Mouse (Mus musculus): ENCODE measurements at regions not wholly inside any gene's neighbourhood (a gene's known extent, or its start where the extent isn't known, plus 50 kb on each side); places are given as distances from the start of the nearest gene placed in this dataset.

GRCm38 (mm10) chr1:177518897-177519513 lies 76.9 kb downstream of the Zbtb18 start:
- TF ChIP-seq REST (IDR thresholded peaks at IDR 0.05; ENCODE audit: insufficient read depth, insufficient read length) = no peak
- TF ChIP-seq POLR2A (IDR thresholded peaks at IDR 0.05; ENCODE audit: insufficient read length, low read depth) = no peak
- TF ChIP-seq MYOG (IDR thresholded peaks at IDR 0.05; ENCODE audit: control insufficient read depth in 1 of 3, insufficient read depth in 1 of 3, insufficient read length in 2 of 3, low read depth in 2 of 3) = no peak
- no peak for TF ChIP-seq MYOD1 (IDR thresholded peaks at IDR 0.05; ENCODE audit: control insufficient read depth in 1 of 3, insufficient read length in 2 of 3, low read depth in 2 of 3)
- no peak for TF ChIP-seq USF1 (IDR thresholded peaks at IDR 0.05; ENCODE audit: low read depth)
- no peak for TF ChIP-seq MAX (IDR thresholded peaks at IDR 0.05; ENCODE audit: low read depth)
